Mouse (Mus musculus) heart, postnatal 0 days (tissue): Measurements from ENCODE around the gene Tuba1a. TPM values are rescaled to one million over a fixed set of nuclear protein-coding genes. Genes with fewer than 3 reads are reported as not detected.
"Not testable (repeated sequence)": the region's sequence is repeated elsewhere in the genome, so short reads cannot be mapped to it uniquely, and the experiment has no call there.

Source experiments
- ATAC-seq: fragments of 200-750 bp; cut with Nextera tagmentation; 2 replicates; pipeline ENCODE4 v1.8.0; 2017; ENCODE audit warnings: low read depth, moderate number of reproducible peaks, moderate library complexity; ENCODE audit not compliant: insufficient read depth
- DNase-seq: peaks from one replicate; pipeline ENCODE4 v3.0.0-alpha.2; 2016; ENCODE audit warnings: low spot score
- H3K27ac ChIP-seq: fragments of 300-500 bp; sonication (generic); 2 replicates; pipeline ENCODE4 v1.5.1; 2014; ENCODE audit warnings: low read depth, mild to moderate bottlenecking
- H3K27me3 ChIP-seq: fragments of 300-500 bp; sonication (generic); 2 replicates; pipeline ENCODE4 v1.6.1; 2014; ENCODE audit warnings: low read length, mixed read lengths; ENCODE audit not compliant: control insufficient read depth, insufficient read depth
- H3K36me3 ChIP-seq: fragments of 300-500 bp; sonication (generic); replicated peaks from 2 replicates; pipeline ENCODE4 v1.6.1; 2014; ENCODE audit warnings: low read length, mixed read lengths; ENCODE audit not compliant: control insufficient read depth, insufficient read depth
- H3K4me1 ChIP-seq: fragments of 300-500 bp; sonication (generic); 2 replicates; pipeline ENCODE4 v1.6.1; 2014; ENCODE audit warnings: antibody characterized with exemption; ENCODE audit not compliant: control insufficient read depth, insufficient read depth
- H3K4me2 ChIP-seq: fragments of 300-500 bp; sonication (generic); 2 replicates; pipeline ENCODE4 v1.6.1; 2014; ENCODE audit warnings: low read depth, mild to moderate bottlenecking, low read length, moderate library complexity
- H3K4me3 ChIP-seq: fragments of 300-500 bp; sonication (generic); 2 replicates; pipeline ENCODE4 v1.5.1; 2014; ENCODE audit warnings: low read depth, low read length
- H3K9ac ChIP-seq: fragments of 300-500 bp; sonication (generic); replicated peaks from 2 replicates; pipeline ENCODE4 v1.6.1; 2014; ENCODE audit warnings: low read depth, low read length, mixed read lengths
- H3K9me3 ChIP-seq: fragments of 300-500 bp; sonication (generic); replicated peaks from 2 replicates; pipeline ENCODE4 v1.6.1; 2016; ENCODE audit warnings: low read length; ENCODE audit not compliant: control insufficient read depth
- CTCF ChIP-seq: IDR thresholded peaks from 2 replicates; pipeline ENCODE4 v1.5.1; 2016; ENCODE audit warnings: antibody characterized with exemption, control low read depth, low read depth
- EP300 ChIP-seq: IDR thresholded peaks from 2 replicates; pipeline ENCODE4 v1.6.1; 2016; ENCODE audit warnings: antibody characterized with exemption, low read depth
- WGBS: fragments of 180-500 bp; shearing (Covaris S2); extraction: QIAGEN DNeasy Blood & Tissue Kit; methylation state at CpG from one replicate; pipeline ENCODE4 v1.1.7; 2014; 5-methylcytosine and 5-hydroxymethylcytosine counted together
- polyA plus RNA-seq: library from polyadenylated mRNA; unstranded; fragments of >200 nt; fragmentation: Nextera tagmentation; extraction: Ambion mirVana; gene quantifications from 2 replicates; pipeline ENCODE4 v1.2.1, GENCODE M21; 2015
- total RNA-seq: library from RNA; depleted of rRNA; stranded (reverse); fragments of >200 nt; gene quantifications from 2 replicates; pipeline ENCODE4 v1.2.3, GENCODE M21; 2014; ENCODE audit warnings: low replicate concordance

The Tuba1a gene
- total and polyA plus RNA-seq, 2 experiments from 2014 or later, result 408 to 1,016 TPM

DNA sequence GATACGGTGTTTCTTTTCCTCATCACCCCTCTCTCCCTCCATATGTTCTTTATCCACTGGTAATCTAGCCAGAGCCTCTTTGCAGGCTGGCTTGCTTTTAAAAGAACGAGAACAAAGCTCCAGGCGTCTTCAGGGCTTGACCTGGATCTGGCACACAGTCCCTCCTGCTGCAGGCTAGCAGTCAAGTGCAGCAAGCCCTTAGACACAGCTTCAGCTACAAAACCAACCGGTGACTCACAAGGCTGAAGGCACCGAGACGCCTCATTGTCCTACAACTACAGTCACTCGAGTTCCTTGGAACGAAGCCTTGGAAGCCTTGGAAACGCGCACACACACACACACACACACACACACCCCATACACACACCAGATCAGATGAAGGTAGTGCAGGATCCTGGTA lies 12.7 kb downstream of the Tuba1a start:
- Histone ChIP-seq H3K36me3 (no peaks in the 10 kb centered on the region), H3K9me3 (no peaks in the 10 kb centered on the region), H3K9ac (no peak overlapping the region), H3K4me2 (no peak overlapping the region), H3K27ac (no peak overlapping the region), H3K4me1 (0 out of 2 replicates have a peak, but pooled peaks cover 1% of the 10 kb centered on the region), H3K4me3 (no peak overlapping the region), H3K27me3 (no peaks in the 10 kb centered on the region)
- no peak for DNase-seq
- 67% methylated on average over 10 of the region's 10 CpGs for WGBS
- no peak for ATAC-seq
- no peak for TF ChIP-seq CTCF
- no peak for TF ChIP-seq EP300

DNA sequence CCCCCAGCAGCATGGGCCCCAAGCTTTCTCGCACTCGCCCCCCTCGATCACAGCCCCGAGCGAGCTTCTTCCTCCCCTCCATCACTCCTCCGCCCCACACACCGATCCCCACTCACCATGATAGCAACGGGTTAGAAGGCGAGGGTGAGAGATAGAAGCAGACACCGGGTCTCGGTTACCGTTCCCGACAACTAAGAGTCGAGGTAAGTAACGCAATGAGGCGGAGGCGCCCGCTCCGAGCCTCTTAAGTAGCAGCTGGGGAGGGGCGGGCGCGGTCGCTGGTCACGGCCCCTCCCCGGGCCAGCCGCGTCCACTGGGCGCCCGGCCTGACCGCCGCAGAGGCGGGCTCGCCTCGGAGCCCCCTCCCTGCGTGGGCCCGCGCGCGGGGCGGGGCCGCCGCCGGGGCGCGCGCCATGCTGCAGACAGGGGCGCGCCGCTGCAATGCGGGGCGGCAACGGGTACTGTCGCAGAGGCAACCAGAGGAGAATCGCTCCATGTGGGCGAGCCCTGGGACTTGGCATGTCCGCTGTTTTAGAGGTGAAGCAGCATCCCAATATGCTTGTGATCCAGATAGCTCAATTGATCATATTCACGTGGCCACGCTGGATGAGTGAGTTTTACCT lies 19.2 kb downstream of the Tuba1a start, which contains the start of gene Tuba1b:
Tuba1b (minus strand) TSS at position 349 of the 623 bp plus-strand sequence.
- peak; percentile 91 for DNase-seq
- WGBS, result under 1% methylated on average over 53 of the region's 58 CpGs

GRCm38 (mm10) chr15:98933833-98934216 lies 19.7 kb downstream of the Tuba1a start:
- Histone ChIP-seq H3K9me3 (no peaks in the 10 kb centered on the region), H3K36me3 (peaks cover 13% of the 10 kb centered on the region), H3K9ac (peak overlapping the region; percentile 87), H3K4me3 (peak overlapping the region; percentile 82), H3K27ac (peak overlapping the region; percentile 99), H3K27me3 (no peaks in the 10 kb centered on the region), H3K4me1 (peaks cover 8% of the 10 kb centered on the region; the same call in 1 of the 2 replicates), H3K4me2 (peak overlapping the region; percentile 81)
- no peak for TF ChIP-seq CTCF
- peak; percentile 87; the same call in 1 of the 2 replicates for TF ChIP-seq EP300
- under 1% methylated on average over 35 of the region's 35 CpGs for WGBS
- ATAC-seq, result peak; percentile 84
- DNase-seq, result peak; percentile 98

More for the DNA sequence above, 19.2 kb downstream of the Tuba1a start, which contains the start of gene Tuba1b:
- Histone ChIP-seq H3K4me3 (peak within 1 kb of the TSS; percentile 82), H3K4me2 (peak within 1 kb of the TSS; percentile 81), H3K36me3 (peaks cover 13% of the 10 kb centered on the region), H3K27ac (peak within 1 kb of the TSS; percentile 99), H3K9me3 (no peaks in the 10 kb centered on the region), H3K4me1 (peaks cover 8% of the 10 kb centered on the region; the same call in 1 of the 2 replicates), H3K27me3 (no peaks in the 10 kb centered on the region), H3K9ac (peak within 1 kb of the TSS; percentile 87)
- TF ChIP-seq CTCF (no peak), EP300 (peak; percentile 33; the same call in 1 of the 2 replicates)
- peak; percentile 95 for ATAC-seq

- H3K27me3 ChIP-seq, H3K9me3 ChIP-seq, H3K4me1 ChIP-seq, ATAC-seq, DNase-seq: not testable (repeated sequence)
- H3K4me2 ChIP-seq, result peak overlapping the region; percentile 81
- peak overlapping the region; percentile 82 for H3K4me3 ChIP-seq
- peaks cover 13% of the 10 kb centered on the region for H3K36me3 ChIP-seq
- peak overlapping the region; percentile 87 for H3K9ac ChIP-seq
- under 1% methylated on average over 8 of the region's 9 CpGs for WGBS
- peak overlapping the region; percentile 99 for H3K27ac ChIP-seq
These were observed 20.4 kb downstream of the Tuba1a start for GRCm38 (mm10) chr15:98933004-98933671.

DNA sequence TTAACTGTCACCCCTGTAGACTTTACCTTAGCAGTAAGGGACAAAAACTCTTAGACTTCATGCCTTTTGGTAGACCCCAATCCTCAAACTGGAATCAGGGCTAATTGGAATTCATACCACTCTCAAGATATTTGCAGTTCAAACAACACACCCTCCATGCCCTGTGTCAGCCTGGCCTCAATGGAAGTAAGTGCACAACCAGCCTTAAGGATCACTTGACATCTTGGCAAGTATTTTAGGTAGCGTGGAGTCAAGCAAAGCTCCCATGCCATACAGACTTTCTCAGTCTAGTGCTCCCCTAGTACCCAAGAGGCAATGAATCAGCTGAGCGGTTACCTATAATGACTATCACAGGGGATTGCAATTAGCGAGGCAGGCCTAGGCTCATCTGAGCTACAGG lies 22.5 kb downstream of the Tuba1a start:
- Histone ChIP-seq H3K27me3 (no peaks in the 10 kb centered on the region), H3K9me3 (no peaks in the 10 kb centered on the region), H3K4me1 (peaks cover 8% of the 10 kb centered on the region; the same call in 1 of the 2 replicates), H3K9ac (no peak overlapping the region), H3K4me3 (no peak overlapping the region), H3K4me2 (no peak overlapping the region), H3K27ac (no peak overlapping the region), H3K36me3 (peaks cover 13% of the 10 kb centered on the region)
- TF ChIP-seq EP300, result no peak
- no peak for TF ChIP-seq CTCF
- WGBS, result 66% methylated on average over 3 of the region's 3 CpGs
- no peak for ATAC-seq
- DNase-seq, result no peak
